9 mouse cellular contexts compared by ENCODE assay signal in the genomic region with DNA sequence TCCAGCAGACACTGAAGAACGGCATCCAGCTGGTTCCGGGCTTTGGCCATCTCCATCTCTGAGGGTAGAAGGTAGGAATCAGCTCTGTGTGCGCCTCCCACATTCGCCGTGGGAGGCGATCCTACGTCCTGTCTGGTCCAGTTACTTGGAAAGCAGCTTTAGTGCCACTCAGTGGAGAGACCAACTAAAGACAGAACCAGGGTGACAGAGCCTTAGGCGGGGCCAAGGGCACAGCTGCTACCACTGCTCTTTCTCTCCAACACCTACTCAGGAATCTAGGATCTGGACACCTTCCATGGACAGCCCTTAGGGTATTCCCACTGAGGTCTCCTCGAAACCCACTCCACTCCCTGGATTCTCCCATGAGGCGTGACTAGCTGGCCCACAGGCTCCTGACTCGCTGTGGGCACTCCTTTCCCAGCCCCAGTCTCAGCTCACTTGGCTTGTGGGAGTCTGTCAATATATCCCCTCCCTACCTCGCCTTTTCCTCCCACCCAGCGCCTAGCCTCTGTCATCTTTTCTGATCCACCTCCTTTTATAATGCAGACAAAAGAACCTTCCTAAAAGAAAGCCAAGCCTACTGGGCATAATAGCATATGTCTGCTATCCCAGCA. TPM values are rescaled to one million over a fixed set of nuclear protein-coding genes. Genes with fewer than 3 reads are reported as not detected.
DNase-seq lines count a peak whose midpoint lies in the region; ATAC-seq and TF ChIP-seq lines count a peak whose summit lies in the region.
"Had no signal": no experiment of that assay in that cellular context is flagged by ENCODE, and none has a peak within 500 bp of the region (broad histone marks: within the 10 kb centered on the region; RNA-seq: fewer than 3 reads in every experiment).

No protein-coding gene starts in this region.

- no peak for TF ChIP-seq POLR2A in ES-Bruce4 (IDR thresholded peaks at IDR 0.05; ENCODE audit: insufficient read depth, low read length)

- H3K27me3 ChIP-seq in ES-Bruce4 (ENCODE audit: control insufficient read depth, insufficient read depth, low read length, poor library complexity, severe bottlenecking): no peaks in the 10 kb centered on the region
- no peaks in the 10 kb centered on the region for H3K27me3 ChIP-seq in forebrain, embryonic 15.5 days
- H3K27me3 ChIP-seq in liver, embryonic 14.5 days (ENCODE audit: control insufficient read depth, insufficient read depth, low read length): no peaks in the 10 kb centered on the region

- peaks cover 16% of the 10 kb centered on the region for H3K36me3 ChIP-seq in ES-Bruce4 (ENCODE audit: control insufficient read depth, insufficient read depth, low read length, poor library complexity, severe bottlenecking)
- H3K36me3 ChIP-seq in forebrain, embryonic 15.5 days: peaks cover 34% of the 10 kb centered on the region
- peaks cover 19% of the 10 kb centered on the region for H3K36me3 ChIP-seq in liver, embryonic 14.5 days (replicated peaks; ENCODE audit: control insufficient read depth, insufficient read depth, low read depth)

- no peak overlapping the region for H3K27ac ChIP-seq in ES-Bruce4 (ENCODE audit: insufficient read depth, low read length)
- H3K27ac ChIP-seq in forebrain, embryonic 15.5 days (replicated peaks): no peak overlapping the region
- H3K27ac ChIP-seq in liver, embryonic 14.5 days: peak overlapping the region; percentile 78; the same call in 1 of the 2 replicates

- WGBS in forebrain, embryonic 15.5 days: 90% methylated on average over 13 of the region's 13 CpGs
- WGBS in liver, embryonic 14.5 days (ENCODE audit: insufficient replicate concordance): 83% methylated on average over 13 of the region's 13 CpGs

- no peaks in the 10 kb centered on the region for H3K9me3 ChIP-seq in ES-Bruce4 (replicated peaks; ENCODE audit: control insufficient read depth, insufficient read depth, low read length, poor library complexity, severe bottlenecking)
- no peaks in the 10 kb centered on the region for H3K9me3 ChIP-seq in forebrain, embryonic 15.5 days
- H3K9me3 ChIP-seq in liver, embryonic 14.5 days (ENCODE audit: control insufficient read depth, low read length): no peaks in the 10 kb centered on the region

- peaks cover 3% of the 10 kb centered on the region for H3K4me1 ChIP-seq in ES-Bruce4 (ENCODE audit: control insufficient read depth, insufficient read depth, low read length)
- H3K4me1 ChIP-seq in forebrain, embryonic 15.5 days: peaks cover 35% of the 10 kb centered on the region
- peaks cover 16 to 17% of the 10 kb centered on the region in 2 experiments for H3K4me1 ChIP-seq in liver, embryonic 14.5 days (replicated peaks; ENCODE audit: control insufficient read depth in 2 of 2, insufficient read depth in 2 of 2, low read length in 1 of 2)

- H3K4me2 ChIP-seq in forebrain, embryonic 15.5 days (replicated peaks): no peak overlapping the region; the same call in 1 of the 2 replicates
- H3K4me2 ChIP-seq in liver, embryonic 14.5 days (ENCODE audit: low read depth): peak overlapping the region; percentile 92

- DNase-seq in heart, adult 11 months: peak; percentile 92
- no peak for DNase-seq in heart, adult 18-20 months
- no peak for DNase-seq in liver, embryonic 14.5 days (ENCODE audit: low read depth in 3 of 3, low spot score in 3 of 3)
- DNase-seq in thymus, postnatal 0 days (ENCODE audit: low spot score): no peak
- DNase-seq in cerebellum, postnatal 14 days: no peak
- no peak for DNase-seq in spleen, postnatal 10 days (ENCODE audit: low spot score in 2 of 2)
- DNase-seq: lung, adult 18-20 months had no signal

- no peak for TF ChIP-seq EP300 in ES-Bruce4 (IDR thresholded peaks at IDR 0.05; ENCODE audit: insufficient read depth, low read depth, low read length)
- TF ChIP-seq EP300 in liver, embryonic 14.5 days (IDR thresholded peaks at IDR 0.05; ENCODE audit: low read depth): no peak

- no peak overlapping the region for H3K4me3 ChIP-seq in ES-Bruce4 (ENCODE audit: low read depth, low read length)
- H3K4me3 ChIP-seq in forebrain, embryonic 15.5 days: 0 out of 2 replicates have a peak overlapping the region, but pooled peaks have one; percentile 1
- H3K4me3 ChIP-seq in liver, embryonic 14.5 days (ENCODE audit: insufficient read depth in 1 of 2, low read depth in 2 of 2, low read length in 2 of 2): peak overlapping the region; percentile 83 to 90; a peak in 3 of 4 replicates

- no peak for TF ChIP-seq CTCF in ES-Bruce4 (IDR thresholded peaks at IDR 0.05; ENCODE audit: low read depth, low read length)
- no peak for TF ChIP-seq CTCF in liver, embryonic 14.5 days (IDR thresholded peaks at IDR 0.05; ENCODE audit: low read depth)

- 0 out of 2 replicates have a peak overlapping the region, but pooled peaks have one; percentile 74 for H3K9ac ChIP-seq in ES-Bruce4 (ENCODE audit: low read depth, poor library complexity, severe bottlenecking)
- H3K9ac ChIP-seq in forebrain, embryonic 15.5 days (replicated peaks): peak overlapping the region; percentile 69; the same call in 1 of the 2 replicates
- peak overlapping the region; percentile 77 for H3K9ac ChIP-seq in liver, embryonic 14.5 days (replicated peaks)

- no peak for ATAC-seq in forebrain, embryonic 15.5 days (replicated peaks)
- ATAC-seq in liver, embryonic 14.5 days (ENCODE audit: insufficient read depth): no peak

RNA-seq across cellular contexts. Expression of a gene that starts 1.6 kb away (rescaled TPM):
- total RNA-seq in heart, adult 18-20 months (2021): 10 to 100 TPM; 16.8 to 18.8 TPM
- polyA plus RNA-seq in ES-Bruce4 (2011; ENCODE audit: insufficient read depth, insufficient read length, low read depth, missing spikeins): 23.3 and 29.3 TPM in 2 replicates
- 58.9 and 63.3 TPM in 2 replicates for polyA plus RNA-seq in forebrain, embryonic 15.5 days (2015; fragmentation: Nextera tagmentation; extraction: Ambion mirVana)
- 15.3 and 17.6 TPM in 2 replicates for polyA plus RNA-seq in liver, embryonic 14.5 days (2012; rRNA removed)
- 21.2 and 22.0 TPM in 2 replicates for polyA plus RNA-seq in liver, embryonic 14.5 days (2014; fragmentation: Nextera tagmentation; extraction: Ambion mirVana)
- polyA plus RNA-seq in thymus, postnatal 0 days (2015; fragmentation: Nextera tagmentation; extraction: Ambion mirVana): 91.1 and 96.6 TPM in 2 replicates

RNA-seq across cellular contexts. Expression of a gene that starts 5.1 kb away (rescaled TPM):
- total RNA-seq in heart, adult 18-20 months (2021): 10 to 100 TPM; 61.2 to 65.9 TPM
- 50.9 and 73.9 TPM in 2 replicates for polyA plus RNA-seq in ES-Bruce4 (2011; ENCODE audit: insufficient read depth, insufficient read length, low read depth, missing spikeins)
- 118 and 122 TPM in 2 replicates for polyA plus RNA-seq in forebrain, embryonic 15.5 days (2015; fragmentation: Nextera tagmentation; extraction: Ambion mirVana)
- polyA plus RNA-seq in liver, embryonic 14.5 days (2012; rRNA removed): 19.5 and 28.1 TPM in 2 replicates
- 40.7 and 44.0 TPM in 2 replicates for polyA plus RNA-seq in liver, embryonic 14.5 days (2014; fragmentation: Nextera tagmentation; extraction: Ambion mirVana)
- polyA plus RNA-seq in thymus, postnatal 0 days (2015; fragmentation: Nextera tagmentation; extraction: Ambion mirVana): 101 and 112 TPM in 2 replicates

RNA-seq across cellular contexts. Expression of a gene that starts 5.1 kb away (rescaled TPM):
- 1 to 10 TPM in 1 of 2 experiments, under 1 TPM in 1; 0.35 to 1.1 TPM for total RNA-seq in heart, adult 18-20 months (2021)
- polyA plus RNA-seq in ES-Bruce4 (2011; ENCODE audit: insufficient read depth, insufficient read length, low read depth, missing spikeins): 1.8 and 1.9 TPM in 2 replicates
- 21.7 and 22.7 TPM in 2 replicates for polyA plus RNA-seq in forebrain, embryonic 15.5 days (2015; fragmentation: Nextera tagmentation; extraction: Ambion mirVana)
- 1.2 and 1.4 TPM in 2 replicates for polyA plus RNA-seq in liver, embryonic 14.5 days (2012; rRNA removed)
- 0.71 and 0.99 TPM in 2 replicates for polyA plus RNA-seq in liver, embryonic 14.5 days (2014; fragmentation: Nextera tagmentation; extraction: Ambion mirVana)
- 8.4 and 9.8 TPM in 2 replicates for polyA plus RNA-seq in thymus, postnatal 0 days (2015; fragmentation: Nextera tagmentation; extraction: Ambion mirVana)

RNA-seq across cellular contexts. Expression of a gene that starts 5.4 kb away (rescaled TPM):
- total RNA-seq in heart, adult 18-20 months (2021): 10 to 100 TPM; 80.1 to 84.4 TPM
- 99.8 and 107 TPM in 2 replicates for polyA plus RNA-seq in ES-Bruce4 (2011; ENCODE audit: insufficient read depth, insufficient read length, low read depth, missing spikeins)
- 131 and 138 TPM in 2 replicates for polyA plus RNA-seq in forebrain, embryonic 15.5 days (2015; fragmentation: Nextera tagmentation; extraction: Ambion mirVana)
- polyA plus RNA-seq in liver, embryonic 14.5 days (2012; rRNA removed): 55.8 and 63.5 TPM in 2 replicates
- 59.1 and 64.6 TPM in 2 replicates for polyA plus RNA-seq in liver, embryonic 14.5 days (2014; fragmentation: Nextera tagmentation; extraction: Ambion mirVana)
- 203 and 204 TPM in 2 replicates for polyA plus RNA-seq in thymus, postnatal 0 days (2015; fragmentation: Nextera tagmentation; extraction: Ambion mirVana)

RNA-seq across cellular contexts. Expression of a gene that starts 5.9 kb away (rescaled TPM):
- total RNA-seq in heart, adult 18-20 months (2021): 1 to 10 TPM; 2.1 to 4.6 TPM
- 16.8 and 17.3 TPM in 2 replicates for polyA plus RNA-seq in ES-Bruce4 (2011; ENCODE audit: insufficient read depth, insufficient read length, low read depth, missing spikeins)
- polyA plus RNA-seq in forebrain, embryonic 15.5 days (2015; fragmentation: Nextera tagmentation; extraction: Ambion mirVana): 12.3 and 13.9 TPM in 2 replicates
- 6.5 and 6.8 TPM in 2 replicates for polyA plus RNA-seq in liver, embryonic 14.5 days (2012; rRNA removed)
- polyA plus RNA-seq in liver, embryonic 14.5 days (2014; fragmentation: Nextera tagmentation; extraction: Ambion mirVana): 1.3 and 2.8 TPM in 2 replicates
- polyA plus RNA-seq in thymus, postnatal 0 days (2015; fragmentation: Nextera tagmentation; extraction: Ambion mirVana): 3.6 and 5.2 TPM in 2 replicates
